Comparison of ENCODE assay signal across 22 mouse cellular contexts in genomic region chr1:134133316-134133715, GRCm38 (mm10). TPM values are rescaled to one million over a fixed set of nuclear protein-coding genes. Genes with fewer than 3 reads are reported as not detected.
DNase-seq lines count a peak whose midpoint lies in the region; TF ChIP-seq lines count a peak whose summit lies in the region.
"Had no signal": no experiment of that assay in that cellular context is flagged by ENCODE, and none has a peak within 500 bp of the region (broad histone marks: within the 10 kb centered on the region; RNA-seq: fewer than 3 reads in every experiment).

No protein-coding gene starts in this region.

- no peak for TF ChIP-seq CTCF in brain, embryonic 14.5 days (IDR thresholded peaks at IDR 0.05; ENCODE audit: borderline replicate concordance, extremely low read depth, insufficient read depth, insufficient read length)

- H3K4me2 ChIP-seq in myocyte (ENCODE audit: low read depth), result no peak overlapping the region
- H3K4me2 ChIP-seq: forebrain, embryonic 15.5 days; heart, embryonic 11.5 days; limb, embryonic 13.5 days; lung, embryonic 14.5 days; midbrain, embryonic 12.5 days; neural tube, embryonic 12.5 days had no signal

- TF ChIP-seq POLR2A in brain, embryonic 14.5 days (IDR thresholded peaks at IDR 0.05; ENCODE audit: borderline replicate concordance, extremely low read depth, insufficient read depth, insufficient read length, poor library complexity, severe bottlenecking), result no peak
- TF ChIP-seq POLR2A in myocyte (IDR thresholded peaks at IDR 0.05; ENCODE audit: insufficient read length, low read depth), result no peak

- DNase-seq in kidney, adult 11 months, result peak; percentile 52
- DNase-seq in kidney, postnatal 4 days, result no peak
- peak; percentile 12 for DNase-seq in brain, embryonic 14.5 days (ENCODE audit: low read depth)
- peak; percentile 71 for DNase-seq in kidney, adult 9 months
- no peak for DNase-seq in urinary bladder, postnatal 25 days (ENCODE audit: low spot score)
- DNase-seq in spleen, adult 12 weeks (ENCODE audit: low spot score), result no peak
- DNase-seq: B cell, adult 2 months; cerebellum, adult 2 months; layer of hippocampus, postnatal 36 days; lung, embryonic 14.5 days; right cerebral cortex, postnatal 14 days; thymus, postnatal 14 days had no signal

- H3K36me3 ChIP-seq in myocyte (ENCODE audit: control insufficient read depth, insufficient read depth), result no peaks in the 10 kb centered on the region
- H3K36me3 ChIP-seq: forebrain, embryonic 15.5 days; G1E; limb, embryonic 13.5 days; midbrain, embryonic 12.5 days; neural tube, embryonic 12.5 days had no signal

- no peaks in the 10 kb centered on the region for H3K79me2 ChIP-seq in myocyte (ENCODE audit: control insufficient read depth, insufficient read depth)

- H3ac ChIP-seq in myocyte (ENCODE audit: control insufficient read depth, insufficient read length), result no peak overlapping the region

- H3K27me3 ChIP-seq in myocyte (ENCODE audit: control insufficient read depth, insufficient read depth, insufficient read length), result peaks cover 42% of the 10 kb centered on the region
- H3K27me3 ChIP-seq: forebrain, embryonic 15.5 days; limb, embryonic 13.5 days; midbrain, embryonic 12.5 days; neural tube, embryonic 12.5 days had no signal

- H3K4me3 ChIP-seq in myocyte, result no peak overlapping the region
- H3K4me3 ChIP-seq: forebrain, embryonic 15.5 days; limb, embryonic 13.5 days; midbrain, embryonic 12.5 days; neural tube, embryonic 12.5 days had no signal

TF ChIP-seq in myocyte, 11 proteins besides CTCF, POLR2A, EP300 and RAD21:
- peak; percentile 34 for TF ChIP-seq TCF12 (IDR thresholded peaks at IDR 0.05; ENCODE audit: insufficient read depth, poor library complexity, severe bottlenecking)
- peak in 2 of 3 experiments; percentile 25 to 61 for TF ChIP-seq MYOD1 (IDR thresholded peaks at IDR 0.05; ENCODE audit: control insufficient read depth in 1 of 3, insufficient read length in 2 of 3, low read depth in 2 of 3)
- TF ChIP-seq CEBPB (IDR thresholded peaks at IDR 0.05; ENCODE audit: insufficient read depth, poor library complexity, severe bottlenecking), result no peak
- no peak for TF ChIP-seq POLR2AphosphoS2 (IDR thresholded peaks at IDR 0.05; ENCODE audit: insufficient read length, low read depth)
- TF ChIP-seq MYOG (IDR thresholded peaks at IDR 0.05; ENCODE audit: control insufficient read depth in 1 of 3, insufficient read depth in 1 of 3, insufficient read length in 2 of 3, low read depth in 2 of 3), result peak in 1 of 3 experiments; percentile 36

RNA-seq across cellular contexts. Expression of gene Chit1, which starts 22.3 kb away (rescaled TPM):
- 0.09 and 0.11 TPM in 2 replicates for polyA plus RNA-seq in brain, embryonic 14.5 days (2012; rRNA removed)
- polyA plus RNA-seq in myocyte (2012; fragmentation: generic; extraction: Trizol), result 0.08 TPM
- polyA plus RNA-seq: cerebellum, adult 2 months; G1E; intestine, embryonic 16.5 days; lung, embryonic 14.5 days; midbrain, embryonic 12.5 days; Patski; spleen, adult 2 months had no signal

RNA-seq across cellular contexts. Expression of gene Chil1, which starts 48.7 kb away (rescaled TPM):
- polyA plus RNA-seq in brain, embryonic 14.5 days (2012; rRNA removed), result 2.0 and 2.6 TPM in 2 replicates
- 32.9 TPM for polyA plus RNA-seq in myocyte (2012; fragmentation: generic; extraction: Trizol)
- polyA plus RNA-seq: G1E; lung, embryonic 14.5 days had no signal

RNA-seq across cellular contexts. Expression of gene Btg2, which starts 54.4 kb away (rescaled TPM):
- 31.8 and 58.3 TPM in 2 replicates for polyA plus RNA-seq in brain, embryonic 14.5 days (2012; rRNA removed)
- polyA plus RNA-seq in myocyte (2012; fragmentation: generic; extraction: Trizol), result 13.8 TPM

RNA-seq across cellular contexts. Expression of gene Mybph, which starts 59.9 kb away (rescaled TPM):
- polyA plus RNA-seq in brain, embryonic 14.5 days (2012; rRNA removed), result 0.98 and 1.4 TPM in 2 replicates
- 1,516 TPM for polyA plus RNA-seq in myocyte (2012; fragmentation: generic; extraction: Trizol)
- polyA plus RNA-seq: forebrain, embryonic 15.5 days; G1E; lung, embryonic 14.5 days; midbrain, embryonic 12.5 days; Patski; spleen, adult 2 months had no signal

Comparison
In these comparisons a context has a peak if more than half of its experiments do, and no peak if none do; other contexts are left out.
1. DNase-seq: peak in kidney, adult 11 months (single experiment), brain, embryonic 14.5 days (single experiment) and kidney, adult 9 months (single experiment); none in kidney, postnatal 4 days (0 of 2), urinary bladder, postnatal 25 days (single experiment) and spleen, adult 12 weeks (single experiment).